ENCODE assay signal across 10 mouse cellular contexts in genomic region chr11:95266540-95267245, GRCm38 (mm10). TPM values are rescaled to one million over a fixed set of nuclear protein-coding genes. Genes with fewer than 3 reads are reported as not detected.
A peak's percentile ranks its signal among the peaks of the same experiment; 100 is the strongest.
DNase-seq lines count a peak whose midpoint lies in the region; ATAC-seq and TF ChIP-seq lines count a peak whose summit lies in the region.
"Had no signal": no experiment of that assay in that cellular context is flagged by ENCODE, and none has a peak within 500 bp of the region (broad histone marks: within the 10 kb centered on the region; RNA-seq: fewer than 3 reads in every experiment).

No protein-coding gene starts in this region.

- H3K36me3 ChIP-seq in heart, embryonic 14.5 days (ENCODE audit: control insufficient read depth, insufficient read depth, low read length): peaks cover 45% of the 10 kb centered on the region

- no peak overlapping the region for H3K9ac ChIP-seq in heart, embryonic 14.5 days (ENCODE audit: low read length)
- H3K9ac ChIP-seq: forebrain, postnatal 0 days; lung, embryonic 15.5 days had no signal

- H3K27ac ChIP-seq in heart, embryonic 14.5 days (replicated peaks in 1 of 2; ENCODE audit: control insufficient read depth in 1 of 2, insufficient read depth in 1 of 2, low read depth in 2 of 2, low read length in 2 of 2): no peak overlapping the region
- H3K27ac ChIP-seq: lung, embryonic 15.5 days had no signal

- no peak overlapping the region for H3K4me2 ChIP-seq in heart, embryonic 14.5 days (ENCODE audit: low read length)
- H3K4me2 ChIP-seq: lung, embryonic 15.5 days had no signal

- no peak for TF ChIP-seq CTCF in lung, adult 2 months (IDR thresholded peaks at IDR 0.05; ENCODE audit: insufficient read depth, low read length)

- WGBS in lung, adult 2 months: 53% methylated on average over 6 of the region's 6 CpGs
- 39% methylated on average over 6 of the region's 6 CpGs for WGBS in heart, embryonic 14.5 days

- peak; percentile 33 to 52 for DNase-seq in lung, adult 18-20 months
- DNase-seq in lung, adult 2 months: no peak
- DNase-seq in kidney, postnatal 14 days: peak; percentile 73
- DNase-seq in skeletal muscle tissue, adult 2 months (ENCODE audit: low read depth, low spot score): peak; percentile 53
- DNase-seq in cerebellum, adult 9-11 months: no peak
- DNase-seq in embryo, embryonic 11 days: no peak
- DNase-seq: forebrain, postnatal 0 days had no signal

- no peak overlapping the region for H3K4me3 ChIP-seq in lung, adult 2 months (replicated peaks; ENCODE audit: extremely low read depth, low read depth, low read length)
- no peak overlapping the region for H3K4me3 ChIP-seq in heart, embryonic 14.5 days (ENCODE audit: control insufficient read depth in 1 of 2, insufficient read depth in 1 of 2, low read depth in 1 of 2, low read length in 2 of 2)
- H3K4me3 ChIP-seq: lung, embryonic 15.5 days had no signal

- ATAC-seq in heart, embryonic 14.5 days (ENCODE audit: insufficient number of reproducible peaks, insufficient read depth, low FRiP score, low read depth): peak; percentile 58; the same call in 1 of the 2 replicates
- ATAC-seq: forebrain, postnatal 0 days had no signal

- H3K27me3 ChIP-seq in heart, embryonic 14.5 days (ENCODE audit: control insufficient read depth, insufficient read depth, low read length): no peaks in the 10 kb centered on the region
- H3K27me3 ChIP-seq: lung, embryonic 15.5 days had no signal

- H3K4me1 ChIP-seq in lung, adult 2 months (ENCODE audit: control insufficient read depth, insufficient read depth, low read length): peaks cover 9% of the 10 kb centered on the region
- peaks cover 7 to 10% of the 10 kb centered on the region in 2 experiments; a peak in 3 of 4 replicates for H3K4me1 ChIP-seq in heart, embryonic 14.5 days (ENCODE audit: control insufficient read depth in 2 of 2, insufficient read depth in 2 of 2, low read length in 2 of 2)

- no peak for TF ChIP-seq POLR2A in lung, adult 2 months (IDR thresholded peaks at IDR 0.05; ENCODE audit: borderline replicate concordance, extremely low read depth, low read depth, low read length)

- no peaks in the 10 kb centered on the region for H3K9me3 ChIP-seq in heart, embryonic 14.5 days (ENCODE audit: control insufficient read depth, low read length)
- H3K9me3 ChIP-seq: G1E; lung, embryonic 15.5 days had no signal

RNA-seq across cellular contexts. Expression of gene Tac4, which starts 5.4 kb away (rescaled TPM):
- 0.09 and 0.12 TPM in 2 replicates for polyA plus RNA-seq in lung, adult 2 months (2012; rRNA removed)
- not detected in 2 replicates for polyA plus RNA-seq in heart, embryonic 14.5 days (2014; fragmentation: Nextera tagmentation; extraction: Ambion mirVana)
- polyA plus RNA-seq: forebrain, postnatal 0 days; G1E; lung, embryonic 15.5 days had no signal

RNA-seq across cellular contexts. Expression of gene Kat7, which starts 43.4 kb away (rescaled TPM):
- 21.5 and 37.2 TPM in 2 replicates for polyA plus RNA-seq in lung, adult 2 months (2012; rRNA removed)
- 45.4 and 45.6 TPM in 2 replicates for polyA plus RNA-seq in heart, embryonic 14.5 days (2014; fragmentation: Nextera tagmentation; extraction: Ambion mirVana)

Comparison
In these comparisons a context has a peak if more than half of its experiments do, and no peak if none do; other contexts are left out.
1. DNase-seq: peak in lung, adult 18-20 months (2 of 2), kidney, postnatal 14 days (single experiment) and skeletal muscle tissue, adult 2 months (single experiment); none in lung, adult 2 months (single experiment), cerebellum, adult 9-11 months (single experiment) and embryo, embryonic 11 days (single experiment).